Mouse (Mus musculus) hindbrain, embryonic 16.5 days (tissue): ENCODE results near the gene Jmjd1c. TPM values are rescaled to one million over a fixed set of nuclear protein-coding genes. Genes with fewer than 3 reads are reported as not detected.

ENCODE experiments used
- ATAC-seq: fragments of 200-750 bp; cut with Nextera tagmentation; 2 replicates; pipeline ENCODE4 v1.8.0; 2017; ENCODE audit warnings: moderate TSS enrichment, moderate library complexity
- H3K27ac ChIP-seq: fragments of 300-500 bp; sonication (generic); 2 replicates; pipeline ENCODE4 v1.5.1; 2014; ENCODE audit warnings: low read depth, mild to moderate bottlenecking, control low read depth, low read length, moderate library complexity
- H3K27me3 ChIP-seq: fragments of 300-500 bp; sonication (generic); replicated peaks from 2 replicates; pipeline ENCODE4 v1.6.1; 2014; ENCODE audit warnings: low read length; ENCODE audit not compliant: control insufficient read depth, insufficient read depth
- H3K36me3 ChIP-seq: fragments of 300-500 bp; sonication (generic); 2 replicates; pipeline ENCODE4 v1.6.1; 2014; ENCODE audit warnings: mild to moderate bottlenecking, low read length, moderate library complexity, mixed read lengths; ENCODE audit not compliant: control insufficient read depth, insufficient read depth
- H3K4me1 ChIP-seq: fragments of 300-500 bp; sonication (generic); 2 replicates; pipeline ENCODE4 v1.6.1; 2014; ENCODE audit warnings: low read depth, low read length; ENCODE audit not compliant: control insufficient read depth, insufficient read depth
- H3K4me2 ChIP-seq: fragments of 300-500 bp; sonication (generic); 2 replicates; pipeline ENCODE4 v1.6.1; 2014; ENCODE audit warnings: mild to moderate bottlenecking, low read length, control low read depth, moderate library complexity
- H3K4me3 ChIP-seq: fragments of 300-500 bp; sonication (generic); 2 replicates; pipeline ENCODE4 v1.5.1; 2014; ENCODE audit warnings: mild to moderate bottlenecking, low read length, control low read depth, moderate library complexity
- H3K9ac ChIP-seq: fragments of 300-500 bp; sonication (generic); 2 replicates; pipeline ENCODE4 v1.6.1; 2014; ENCODE audit warnings: low read depth, mild to moderate bottlenecking, control low read depth, low read length, moderate library complexity
- H3K9me3 ChIP-seq: fragments of 300-500 bp; sonication (generic); 2 replicates; pipeline ENCODE4 v1.6.1; 2014; ENCODE audit warnings: mild to moderate bottlenecking, low read length, moderate library complexity; ENCODE audit not compliant: control insufficient read depth
- WGBS: fragments of 180-500 bp; shearing (Covaris S2); extraction: QIAGEN DNeasy Blood & Tissue Kit; methylation state at CpG from one replicate; pipeline ENCODE4 v1.1.7; 2014; 5-methylcytosine and 5-hydroxymethylcytosine counted together
- polyA plus RNA-seq: library from polyadenylated mRNA; unstranded; fragments of >200 nt; fragmentation: Nextera tagmentation; extraction: Ambion mirVana; gene quantifications from 2 replicates; pipeline ENCODE4 v1.2.1, GENCODE M21; 2015

Gene Jmjd1c
- polyA plus RNA-seq, 1 experiment from 2014 or later = 33.4 TPM

DNA sequence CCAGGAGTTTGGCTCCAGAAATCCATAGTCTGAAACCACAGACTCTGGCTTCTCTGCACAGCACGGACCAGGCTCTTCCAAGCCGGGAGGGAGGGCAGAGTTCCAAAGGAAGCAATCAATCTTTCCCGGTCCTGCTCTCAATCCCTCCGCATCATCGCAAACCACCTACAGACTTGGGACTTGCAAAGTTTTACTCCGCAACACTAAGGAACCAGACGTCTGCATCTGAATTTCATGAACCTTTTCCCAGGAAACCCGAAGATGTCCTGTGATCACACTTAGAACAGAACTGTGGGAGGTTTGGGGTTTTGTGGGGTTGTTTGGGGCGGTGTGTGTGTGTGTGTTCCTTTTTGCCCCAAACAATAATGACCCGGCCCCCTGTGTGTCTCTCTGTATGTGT lies 188.4 kb downstream of the Jmjd1c start:
- Histone ChIP-seq H3K4me1 (peaks cover 14% of the 10 kb centered on the region), H3K27me3 (no peaks in the 10 kb centered on the region), H3K36me3 (no peaks in the 10 kb centered on the region), H3K9me3 (no peaks in the 10 kb centered on the region), H3K4me3 (peak overlapping the region; percentile 82), H3K4me2 (peak overlapping the region; percentile 94), H3K27ac (peak overlapping the region; percentile 34; the same call in 1 of the 2 replicates), H3K9ac (peak overlapping the region; percentile 74)
- ATAC-seq = peak; percentile 4; the same call in 1 of the 2 replicates
- 4% methylated on average over 10 of the region's 10 CpGs for whole genome bisulfite sequencing

GRCm38 (mm10) chr10:67284761-67285175 lies 188.8 kb downstream of the Jmjd1c start:
- 1% methylated on average over 24 of the region's 41 CpGs for WGBS
- peak overlapping the region; percentile 71 for H3K27ac ChIP-seq
- peak; percentile 75; the same call in 1 of the 2 replicates for ATAC-seq

DNA sequence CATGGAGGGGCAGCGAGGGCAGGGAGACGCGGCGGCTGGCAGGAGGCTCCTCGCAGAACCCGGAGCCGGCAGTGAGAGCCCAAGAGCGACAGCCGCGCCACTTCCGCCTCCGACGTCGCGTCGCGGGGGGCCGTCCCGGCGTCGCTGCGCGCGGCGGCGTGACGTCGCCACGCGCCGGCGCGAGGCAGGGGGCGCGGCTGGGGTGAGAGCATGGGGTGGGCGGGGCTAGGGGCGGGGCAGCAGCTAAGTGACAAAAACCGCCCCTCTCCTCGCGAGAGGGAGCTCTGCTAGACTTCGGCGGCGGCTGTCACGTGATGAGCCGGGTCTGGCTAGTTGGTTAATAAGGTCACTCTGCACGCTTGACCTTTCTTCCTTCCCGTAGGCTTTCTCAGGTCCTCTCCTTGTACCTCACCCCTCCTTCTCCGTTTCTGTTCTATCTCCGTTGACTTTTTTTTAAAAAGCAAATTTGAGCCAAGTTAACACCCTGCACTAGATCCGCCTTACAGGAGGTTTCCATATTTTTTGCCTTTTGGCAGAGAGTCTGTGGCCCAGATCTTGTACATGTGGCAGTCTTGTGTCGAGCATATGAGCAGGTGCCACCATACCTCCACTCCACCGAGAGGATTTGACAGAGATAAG lies 189.4 kb downstream of the Jmjd1c start, which contains the start of gene Nrbf2:
Gene Nrbf2 (minus strand): TSS at position 130 of the 639 bp plus-strand sequence.
- no peaks in the 10 kb centered on the region for H3K27me3 ChIP-seq
- peak within 1 kb of the TSS; percentile 73 for H3K27ac ChIP-seq
- peak; percentile 93 for ATAC-seq
- peak within 1 kb of the TSS; percentile 94 for H3K4me2 ChIP-seq
- H3K9ac ChIP-seq = peak within 1 kb of the TSS; percentile 74
- H3K36me3 ChIP-seq = no peaks in the 10 kb centered on the region
- H3K4me1 ChIP-seq = peaks cover 14% of the 10 kb centered on the region
- no peaks in the 10 kb centered on the region for H3K9me3 ChIP-seq
- 5% methylated on average over 27 of the region's 52 CpGs for WGBS
- H3K4me3 ChIP-seq = peak within 1 kb of the TSS; percentile 82

More at GRCm38 (mm10) chr10:67284761-67285175, 188.8 kb downstream of the Jmjd1c start:
- Histone ChIP-seq H3K9me3 (no peaks in the 10 kb centered on the region), H3K27me3 (no peaks in the 10 kb centered on the region), H3K4me3 (peak overlapping the region; percentile 82), H3K4me2 (peak overlapping the region; percentile 94), H3K4me1 (peaks cover 14% of the 10 kb centered on the region), H3K9ac (peak overlapping the region; percentile 74), H3K36me3 (no peaks in the 10 kb centered on the region)

- ATAC-seq = no peak
- Histone ChIP-seq H3K27me3 (no peaks in the 10 kb centered on the region), H3K27ac (no peak overlapping the region), H3K9ac (no peak overlapping the region), H3K4me3 (no peak overlapping the region), H3K4me1 (peaks cover 14% of the 10 kb centered on the region), H3K9me3 (no peaks in the 10 kb centered on the region), H3K36me3 (no peaks in the 10 kb centered on the region), H3K4me2 (no peak overlapping the region)
- 64% methylated on average over 3 of the region's 3 CpGs for WGBS
These were observed 192.0 kb downstream of the Jmjd1c start for GRCm38 (mm10) chr10:67287877-67288276.

- H3K27ac ChIP-seq = no peak overlapping the region
- no peak overlapping the region for H3K9ac ChIP-seq
- H3K9me3 ChIP-seq = no peaks in the 10 kb centered on the region
- no peaks in the 10 kb centered on the region for H3K27me3 ChIP-seq
- H3K4me1 ChIP-seq = no peaks in the 10 kb centered on the region
- no peaks in the 10 kb centered on the region for H3K36me3 ChIP-seq
- H3K4me2 ChIP-seq = no peak overlapping the region
- no peak overlapping the region for H3K4me3 ChIP-seq
- ATAC-seq = no peak
- WGBS = 73% methylated on average over 4 of the region's 4 CpGs
These were observed 194.7 kb downstream of the Jmjd1c start for GRCm38 (mm10) chr10:67290622-67291021.

DNA sequence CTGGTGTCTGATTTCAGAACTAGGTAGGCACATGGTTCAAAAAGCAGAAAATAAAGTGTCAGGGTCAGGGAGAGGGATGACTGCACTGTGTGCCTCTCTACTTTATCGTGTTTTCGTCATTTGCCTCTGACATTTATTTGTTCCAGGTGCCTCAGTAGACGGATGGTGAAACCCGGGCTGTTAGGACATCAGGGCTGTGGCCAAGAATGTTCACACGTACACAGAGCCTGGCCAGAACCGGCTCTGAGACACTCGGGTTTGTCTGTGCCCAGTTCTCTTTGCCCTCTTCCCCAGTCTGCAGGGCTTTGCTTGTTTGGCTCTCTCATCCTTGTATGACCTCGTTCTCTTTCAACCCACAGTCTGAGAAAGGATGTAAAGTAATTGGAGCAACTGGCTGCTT lies 195.2 kb downstream of the Jmjd1c start:
- Histone ChIP-seq H3K9ac (no peak overlapping the region), H3K9me3 (no peaks in the 10 kb centered on the region), H3K27ac (no peak overlapping the region), H3K4me2 (no peak overlapping the region), H3K4me3 (no peak overlapping the region), H3K4me1 (no peaks in the 10 kb centered on the region), H3K27me3 (no peaks in the 10 kb centered on the region), H3K36me3 (no peaks in the 10 kb centered on the region)
- 81% methylated on average over 8 of the region's 8 CpGs for WGBS
- no peak for ATAC-seq

- Histone ChIP-seq H3K4me2 (no peak overlapping the region), H3K4me1 (no peaks in the 10 kb centered on the region), H3K36me3 (no peaks in the 10 kb centered on the region), H3K27me3 (no peaks in the 10 kb centered on the region), H3K27ac (no peak overlapping the region), H3K9ac (no peak overlapping the region), H3K9me3 (no peaks in the 10 kb centered on the region), H3K4me3 (no peak overlapping the region)
- WGBS = 83% methylated on average over 5 of the region's 5 CpGs
- ATAC-seq = no peak
These were observed 199.4 kb downstream of the Jmjd1c start for GRCm38 (mm10) chr10:67295331-67295730.

- Histone ChIP-seq H3K9me3 (no peaks in the 10 kb centered on the region), H3K27ac (no peak overlapping the region), H3K9ac (no peak overlapping the region), H3K4me1 (no peaks in the 10 kb centered on the region), H3K36me3 (no peaks in the 10 kb centered on the region), H3K4me3 (no peak overlapping the region), H3K27me3 (no peaks in the 10 kb centered on the region), H3K4me2 (no peak overlapping the region)
- no peak for ATAC-seq
- 86% methylated on average over 7 of the region's 7 CpGs for WGBS
These were observed 200.1 kb downstream of the Jmjd1c start for GRCm38 (mm10) chr10:67295938-67296466.

- Histone ChIP-seq H3K27me3 (no peaks in the 10 kb centered on the region), H3K9ac (no peak overlapping the region), H3K9me3 (no peaks in the 10 kb centered on the region), H3K27ac (no peak overlapping the region), H3K4me1 (no peaks in the 10 kb centered on the region), H3K4me3 (no peak overlapping the region), H3K36me3 (no peaks in the 10 kb centered on the region), H3K4me2 (no peak overlapping the region)
- ATAC-seq = no peak
- 85% methylated on average over 8 of the region's 8 CpGs for WGBS
These were observed 200.7 kb downstream of the Jmjd1c start for GRCm38 (mm10) chr10:67296482-67297152.
